Mouse (Mus musculus) adrenal gland, adult 2 months (tissue): ENCODE measurements around the gene Mpo. TPM values are rescaled to one million over a fixed set of nuclear protein-coding genes. Genes with fewer than 3 reads are reported as not detected.

Experiments
- DNase-seq: peaks from one replicate; pipeline ENCODE4 v3.0.0; 2021
- long read RNA-seq: library from polyadenylated mRNA; stranded (forward); transcript quantifications from one replicate; pipeline ENCODE4 v2.0.0, GENCODE M21; 2021
- polyA plus RNA-seq: library from polyadenylated mRNA; depleted of rRNA; stranded (reverse); fragments of >200 nt; gene quantifications from 2 replicates; pipeline ENCODE4 v1.2.3, GENCODE M21; 2012; rRNA removed
- total RNA-seq, 2 experiments: library from RNA; stranded (reverse); gene quantifications; 2 replicates each; pipeline ENCODE4 v1.2.3; 2021

The Mpo gene
- under 1 TPM in 1 of 2 experiments, not detected in 1; 0.29 TPM for total RNA-seq
- polyA plus RNA-seq: not detected in 2 replicates
- long read RNA-seq, partial matches to known transcripts: 0 of 1 reads
- long read RNA-seq, other reads (novel, unspliced or antisense): 1 of 1 reads

GRCm38 (mm10) chr11:87793460-87793859, at the start of gene Mpo:
Mpo (plus strand) TSS chr11:87793581.
- DNase-seq: no peak

GRCm38 (mm10) chr11:87743691-87744090, 49.7 kb upstream of the Mpo start:
- DNase-seq: no peak

- no peak for DNase-seq
Observed at GRCm38 (mm10) chr11:87744964-87745363, 48.4 kb upstream of the Mpo start.

DNA sequence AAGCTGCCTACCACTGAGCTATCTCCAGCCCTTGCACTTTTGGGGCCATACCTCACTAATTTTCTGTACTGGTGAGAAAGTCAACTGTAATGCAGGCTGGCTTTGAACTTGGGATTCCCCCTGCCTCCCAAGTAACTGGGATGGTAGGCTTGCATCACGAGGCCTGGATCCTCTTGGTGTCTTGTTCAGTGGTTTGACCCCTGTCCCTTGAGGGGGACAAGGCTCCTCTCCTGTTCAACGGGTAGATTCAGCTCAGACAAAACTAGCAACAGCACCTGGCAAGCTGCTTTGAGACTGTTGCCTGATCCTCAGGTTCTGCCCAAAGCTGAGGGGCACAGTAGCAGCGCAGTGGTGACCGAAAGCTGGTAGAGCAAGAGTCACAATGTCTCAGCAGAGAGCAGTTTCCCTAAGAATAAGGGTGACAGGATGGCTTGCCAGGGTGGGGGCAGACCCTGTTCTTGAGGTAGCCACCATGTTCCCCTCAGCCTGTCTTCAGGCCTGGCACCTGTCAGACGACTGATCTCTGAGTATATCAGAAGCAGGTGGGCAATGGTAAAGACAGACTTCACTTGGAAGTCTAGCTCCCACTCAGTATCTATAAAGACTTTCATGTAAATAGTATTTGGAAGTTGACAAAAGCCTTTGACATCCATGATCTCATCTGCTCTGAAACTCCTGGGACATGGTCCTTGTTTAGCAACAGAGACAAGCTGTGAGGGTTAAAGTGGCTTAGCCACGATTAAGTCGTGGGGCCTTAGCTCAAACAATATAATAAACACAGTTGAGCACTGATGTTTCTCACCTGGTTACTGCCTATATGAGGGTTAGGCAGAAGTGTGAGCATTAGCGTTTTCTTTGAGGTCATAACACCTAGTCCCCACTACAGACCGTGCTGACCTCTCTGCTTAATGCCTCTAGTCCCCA, 47.5 kb upstream of the Mpo start:
- DNase-seq: no peak

DNA sequence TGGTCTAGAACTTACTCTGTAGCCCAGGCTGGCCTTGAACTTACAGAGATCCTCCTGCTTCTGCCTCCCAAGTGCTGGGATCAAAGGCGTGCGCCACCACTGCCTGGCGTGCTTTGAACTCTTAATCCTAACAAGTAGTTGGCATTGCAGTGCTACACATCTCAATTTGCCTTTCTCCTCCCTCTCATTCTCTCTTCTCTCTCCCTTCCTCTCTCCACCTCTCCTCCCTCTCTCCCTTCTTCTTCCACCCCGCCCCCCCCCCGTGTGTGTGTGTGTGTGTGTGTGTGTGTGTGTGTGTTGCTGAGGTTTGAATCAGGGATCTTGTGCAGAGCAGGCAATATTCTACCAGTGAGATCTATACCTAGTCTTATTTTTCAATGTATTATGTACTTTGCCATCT, 46.1 kb upstream of the Mpo start:
- no peak for DNase-seq

DNA sequence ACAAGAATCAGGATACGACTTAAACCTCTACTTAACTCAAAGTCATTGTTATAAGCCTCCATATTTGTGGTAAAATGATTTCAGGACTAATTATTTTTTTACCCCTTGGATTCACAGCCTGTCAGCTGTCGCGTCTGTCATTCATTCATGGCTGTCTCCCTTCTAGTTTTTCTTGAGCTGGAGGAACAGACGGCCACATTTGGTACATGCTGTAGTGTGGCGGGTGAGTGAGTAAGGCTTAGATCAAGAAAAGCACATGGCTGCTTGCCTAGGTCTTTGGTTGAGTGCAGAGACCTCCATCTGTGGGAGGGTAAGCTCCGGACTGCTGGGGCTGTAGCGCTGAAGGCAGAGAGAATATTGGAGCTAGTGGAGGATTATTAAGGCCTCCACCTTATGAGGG, 45.7 kb upstream of the Mpo start:
- DNase-seq: no peak

DNA sequence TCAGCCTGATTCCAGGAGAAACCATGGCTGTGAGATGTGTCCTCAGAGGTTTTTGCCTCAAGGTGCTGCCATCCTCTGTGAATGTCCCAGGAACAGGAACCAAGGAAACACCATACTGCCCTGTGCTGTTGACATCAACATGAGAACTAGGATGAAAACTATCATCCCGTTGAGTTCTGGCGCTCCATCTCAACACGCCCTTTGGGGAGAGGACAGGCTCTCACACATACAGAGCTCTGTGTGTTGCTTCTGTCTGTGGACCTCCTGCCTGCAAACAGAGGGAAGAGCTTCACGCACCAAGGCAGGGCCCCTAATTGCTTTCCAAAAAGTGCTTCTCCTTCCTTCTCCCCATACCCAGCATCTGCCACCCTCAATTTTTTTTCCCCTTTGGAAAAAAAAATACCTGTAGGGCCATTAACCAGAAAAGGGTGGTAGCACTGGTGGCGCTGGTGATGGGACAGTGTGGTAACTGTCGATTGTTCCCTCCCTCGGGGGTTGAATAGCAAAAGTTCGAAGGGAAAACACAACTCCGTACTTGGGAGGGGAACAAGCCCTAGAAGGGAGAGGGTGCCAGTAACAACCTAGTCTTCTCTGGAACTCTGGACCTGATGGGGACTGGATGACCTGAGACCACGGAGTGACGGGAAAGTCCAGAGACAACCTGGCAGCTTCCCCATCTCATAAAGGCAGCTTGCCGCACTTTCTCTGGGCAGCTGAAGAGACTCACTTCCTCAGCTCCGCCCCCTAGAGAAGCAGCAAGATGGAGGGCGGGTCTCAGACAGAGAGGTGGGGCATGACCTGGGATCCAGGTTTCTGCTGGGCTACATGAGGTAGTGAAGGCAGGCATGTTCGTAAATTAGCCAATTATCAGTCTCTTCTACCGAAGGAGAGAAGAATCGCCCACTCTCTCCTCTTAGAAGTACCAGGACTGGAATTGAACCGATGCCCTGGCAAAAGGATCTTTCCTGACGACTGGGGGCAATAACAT, 45.0 kb upstream of the Mpo start:
- no peak for DNase-seq

- peak; percentile 43 for DNase-seq
Observed at GRCm38 (mm10) chr11:87749192-87750042, 44.0 kb upstream of the Mpo start.

DNA sequence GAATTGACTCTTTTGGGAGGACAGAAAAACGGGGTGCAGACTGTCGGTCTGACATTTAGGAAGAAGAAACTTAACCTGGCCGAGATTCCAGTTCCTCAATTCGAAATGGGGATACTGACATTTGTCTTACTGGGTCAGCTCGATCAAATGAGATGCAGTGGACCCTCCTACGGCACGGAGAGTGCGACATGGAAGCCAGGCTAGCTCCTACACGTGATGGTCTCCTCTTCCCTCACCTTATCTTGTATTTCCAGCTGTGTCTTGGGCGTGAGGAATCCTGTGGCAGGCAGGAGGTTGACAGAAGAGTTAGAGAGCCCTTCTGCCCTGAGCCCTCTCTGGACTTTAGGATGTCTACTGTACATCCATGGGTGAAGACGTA, 43.3 kb upstream of the Mpo start:
- no peak for DNase-seq

GRCm38 (mm10) chr11:87750521-87750920, 42.9 kb upstream of the Mpo start:
- no peak for DNase-seq

DNA sequence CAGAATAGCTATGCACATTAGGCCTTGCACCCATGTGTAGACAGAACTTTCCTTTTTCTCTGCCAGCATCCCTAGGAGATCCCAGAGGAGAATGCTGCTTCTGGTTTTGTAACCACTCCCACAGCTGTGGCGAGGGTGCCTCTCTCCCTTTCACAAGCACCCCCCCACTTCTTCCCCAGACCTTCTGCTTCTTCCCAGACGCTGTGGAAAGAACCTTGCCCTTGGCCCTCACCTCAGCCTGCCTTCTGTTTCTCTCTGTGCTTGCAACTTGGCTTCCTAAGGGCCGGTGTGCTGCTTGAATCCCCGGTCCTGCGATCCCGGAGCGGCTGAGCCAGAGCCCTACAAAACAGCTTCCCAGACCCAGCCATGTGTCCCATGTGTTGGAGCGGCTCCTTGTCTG, 42.4 kb upstream of the Mpo start:
- no peak for DNase-seq

GRCm38 (mm10) chr11:87751491-87751966, 41.9 kb upstream of the Mpo start:
- DNase-seq: no peak

- DNase-seq: no peak
Observed at GRCm38 (mm10) chr11:87752307-87752706, 41.1 kb upstream of the Mpo start.

DNA sequence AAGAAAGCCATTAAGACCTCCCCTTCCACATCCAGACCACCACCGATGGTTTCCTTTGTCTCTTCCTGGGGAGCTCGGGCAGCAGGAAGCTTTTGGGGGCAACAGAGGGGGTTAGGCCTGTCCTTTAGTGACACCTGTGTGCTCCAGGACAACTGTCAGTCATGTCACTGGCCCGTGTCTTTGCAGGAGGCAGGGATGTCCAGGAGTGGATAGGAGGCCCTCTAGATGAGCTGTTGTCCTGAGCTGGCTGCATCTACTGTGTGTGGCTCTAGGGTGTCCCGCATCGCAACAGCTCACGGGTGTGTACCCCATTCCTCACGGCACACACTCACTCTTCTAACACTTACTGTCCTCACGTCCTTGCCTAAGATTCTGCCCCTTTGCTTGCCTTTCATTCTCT, 40.1 kb upstream of the Mpo start:
- no peak for DNase-seq

GRCm38 (mm10) chr11:87753891-87754501, 39.4 kb upstream of the Mpo start:
- DNase-seq: no peak

DNA sequence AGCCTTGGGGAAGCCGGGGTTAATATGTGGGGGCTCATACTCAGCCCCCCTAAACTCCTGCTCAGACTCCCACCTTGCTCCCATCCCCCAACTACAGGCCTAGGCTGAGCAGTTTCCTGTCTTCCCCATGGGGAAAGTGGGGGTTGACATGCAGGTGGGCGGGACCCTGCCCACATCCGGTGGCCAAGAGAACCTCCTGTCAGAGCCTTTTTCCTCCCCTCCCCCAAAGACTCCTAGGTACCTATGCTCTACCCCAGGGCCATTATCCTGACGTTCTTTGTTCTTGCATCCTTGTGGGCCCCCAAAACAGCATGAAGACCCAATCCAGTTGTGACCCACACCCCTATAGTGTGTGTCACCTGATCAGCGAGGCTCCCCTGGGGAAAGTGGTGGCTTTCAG, 38.8 kb upstream of the Mpo start:
- no peak for DNase-seq

DNA sequence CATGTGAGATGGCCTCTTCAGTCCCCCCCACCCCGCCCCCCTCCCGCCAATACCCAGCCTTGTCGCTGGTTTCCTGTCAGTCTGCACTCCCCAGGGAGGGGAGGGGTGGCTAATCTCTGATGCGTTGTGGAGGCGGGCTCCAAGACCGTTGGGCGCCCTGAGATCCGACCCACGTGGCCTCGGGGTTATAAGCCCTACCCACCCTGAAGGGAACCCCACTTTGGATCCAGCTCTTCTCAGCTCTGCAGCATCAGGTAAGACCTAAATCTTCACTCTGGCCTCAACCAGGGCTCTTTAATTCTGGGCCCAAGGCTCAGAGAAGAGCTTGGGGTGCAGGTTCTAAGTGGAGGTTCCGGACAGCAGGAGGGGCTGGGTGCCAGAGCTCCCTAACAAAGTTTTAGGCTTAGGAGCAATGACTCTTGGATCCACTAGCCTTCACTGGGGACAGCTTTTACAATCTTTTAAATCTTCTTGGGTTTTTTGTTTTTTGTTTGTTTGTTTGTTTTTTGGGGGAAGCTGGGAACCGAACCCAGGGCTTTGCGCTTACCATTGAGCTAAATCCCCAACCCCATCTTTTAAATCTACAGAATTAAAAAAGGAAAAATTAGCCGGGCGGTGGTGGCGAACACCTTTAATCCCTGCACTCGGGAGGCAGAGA, 37.9 kb upstream of the Mpo start:
- peak; percentile 41 for DNase-seq

GRCm38 (mm10) chr11:87756251-87756820, 37.0 kb upstream of the Mpo start:
- peak; percentile 38 for DNase-seq

- no peak for DNase-seq
Observed at GRCm38 (mm10) chr11:87757001-87757954, 36.1 kb upstream of the Mpo start.
